Mouse (Mus musculus) ES-E14 (cell line): ENCODE data around the gene Nipa2. TPM values are rescaled to one million over a fixed set of nuclear protein-coding genes. Genes with fewer than 3 reads are reported as not detected.
A peak's percentile ranks its signal among the peaks of the same experiment; 100 is the strongest.

Experiments used
- DNase-seq: peaks from one replicate; pipeline ENCODE4 v3.0.0-alpha.2; 2013; ENCODE audit warnings: low read depth, low spot score
- H3K27ac ChIP-seq: 2 replicates; pipeline ENCODE4 v1.5.1; 2012; ENCODE audit warnings: low read depth, mild to moderate bottlenecking, low read length, moderate library complexity, mixed read lengths; ENCODE audit not compliant: poor library complexity, insufficient read depth, severe bottlenecking
- H3K36me3 ChIP-seq: 2 replicates; pipeline ENCODE4 v1.6.1; 2012; ENCODE audit warnings: mild to moderate bottlenecking, low read length, moderate library complexity, mixed read lengths; ENCODE audit not compliant: control insufficient read depth, poor library complexity, insufficient read depth, severe bottlenecking
- H3K4me1 ChIP-seq, 2 experiments: fragments of 150-350 bp in 1 of 2; sonication (generic) in 1 of 2; 2 replicates each; pipeline ENCODE4 v1.6.1; 2012; ENCODE audit warnings: low read length in 2 of 2, mild to moderate bottlenecking in 1 of 2, mixed read lengths in 1 of 2; ENCODE audit not compliant: control insufficient read depth in 2 of 2, insufficient read depth in 2 of 2, poor library complexity in 1 of 2
- H3K4me3 ChIP-seq, 2 experiments: fragments of 150-350 bp in 1 of 2; sonication (generic) in 1 of 2; 2 replicates each; pipeline ENCODE4 v1.5.1; 2012; ENCODE audit warnings: low read length in 2 of 2, low read depth in 1 of 2, mild to moderate bottlenecking in 1 of 2, mixed read lengths in 1 of 2; ENCODE audit not compliant: insufficient read depth in 1 of 2, poor library complexity in 1 of 2, severe bottlenecking in 1 of 2
- H3K9ac ChIP-seq: 2 replicates; pipeline ENCODE4 v1.6.1; 2012; ENCODE audit warnings: low read depth, mild to moderate bottlenecking, low read length, mixed read lengths; ENCODE audit not compliant: poor library complexity, insufficient read depth, severe bottlenecking
- H3K9me3 ChIP-seq: fragments of 150-350 bp; sonication (generic); 2 replicates; pipeline ENCODE4 v1.6.1; 2012; ENCODE audit warnings: low read depth, mild to moderate bottlenecking, low read length; ENCODE audit not compliant: control insufficient read depth, insufficient read depth
- CHD2 ChIP-seq: IDR thresholded peaks from 2 replicates; pipeline ENCODE4 v1.6.1; 2014; ENCODE audit warnings: mild to moderate bottlenecking, low read depth, low read length, inconsistent platforms
- HCFC1 ChIP-seq: IDR thresholded peaks from 2 replicates; pipeline ENCODE4 v1.6.1; 2012; ENCODE audit warnings: low read length, inconsistent platforms, borderline replicate concordance; ENCODE audit not compliant: insufficient read depth
- MAFK ChIP-seq: IDR thresholded peaks from 2 replicates; pipeline ENCODE4 v1.6.1; 2014; ENCODE audit warnings: mild to moderate bottlenecking, low read depth, low read length, inconsistent platforms; ENCODE audit not compliant: insufficient read depth
- ZC3H11A ChIP-seq: IDR thresholded peaks from 2 replicates; pipeline ENCODE4 v1.6.1; 2012; ENCODE audit warnings: low read depth, mild to moderate bottlenecking, inconsistent platforms, low read length, borderline replicate concordance
- ZNF384 ChIP-seq: IDR thresholded peaks from 2 replicates; pipeline ENCODE4 v1.6.1; 2012; ENCODE audit warnings: low read depth, low read length, inconsistent platforms
- in situ Hi-C, 2 experiments: fragments of 600-800 bp; cut with MboI; formaldehyde crosslinking; loops; one replicate each; pipeline ENCODE4 v1.15.1; 2025; ENCODE audit warnings: low sequenced_read_pairs in 2 of 2, inconsistent platforms in 1 of 2; ENCODE audit not compliant: unreplicated experiment in 2 of 2
- total RNA-seq: library from RNA; depleted of rRNA; stranded (reverse); fragments of 300-350 nt; gene quantifications from 2 replicates; pipeline ENCODE4 v1.2.3, GENCODE M21; 2012

Nipa2 gene
- total RNA-seq, 1 experiment = 69.2 TPM

- peak; percentile 25 for DNase-seq
- TF ChIP-seq ZNF384 = no peak
- no peak for TF ChIP-seq MAFK
- no peak for TF ChIP-seq ZC3H11A
- TF ChIP-seq HCFC1 = no peak
- no peak for TF ChIP-seq CHD2
- no peaks in the 10 kb centered on the region for H3K36me3 ChIP-seq
- in situ Hi-C loops = no loop called here
- H3K9me3 ChIP-seq = no peaks in the 10 kb centered on the region
- peaks cover 5 to 8% of the 10 kb centered on the region in 2 experiments; a peak in 2 of 4 replicates for H3K4me1 ChIP-seq
- 0 out of 4 replicates have a peak overlapping the region, but pooled peaks of 1 of the 2 experiments have one; percentile 14 for H3K4me3 ChIP-seq
- H3K27ac ChIP-seq = no peak overlapping the region; the same call in 1 of the 2 replicates
- H3K9ac ChIP-seq = no peak overlapping the region
Measured at GRCm38 (mm10) chr7:55968258-55968901, 6.1 kb upstream of the Nipa2 start.

DNA sequence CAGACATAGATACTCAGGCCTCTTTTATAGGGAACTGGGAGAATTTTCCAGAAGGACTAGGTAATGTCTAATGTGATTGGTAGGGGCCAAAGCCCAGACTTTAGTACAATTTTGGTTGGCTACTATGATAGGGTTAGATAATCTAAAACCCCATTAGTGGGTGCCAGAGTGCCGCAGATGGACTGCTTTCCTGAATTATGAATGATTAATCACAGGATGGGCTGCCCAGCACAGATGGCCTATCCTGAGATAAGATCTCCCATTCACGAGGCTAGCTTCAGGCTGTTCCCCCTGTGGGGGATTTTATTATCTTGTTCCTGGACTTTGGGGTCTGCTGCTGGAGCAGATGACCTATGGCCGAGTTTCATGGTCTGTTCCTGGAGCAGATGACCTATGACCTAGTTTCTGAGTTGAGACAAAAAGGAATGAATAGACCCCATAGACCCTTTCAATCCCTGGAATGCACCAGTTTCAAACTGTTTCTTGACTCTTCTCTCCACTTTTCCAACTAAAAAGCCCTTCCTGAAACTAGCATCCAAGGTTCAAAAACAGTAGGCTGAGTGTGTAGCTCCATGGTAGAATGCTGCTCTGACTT is 4.7 kb upstream of the Nipa2 start:
- Histone ChIP-seq H3K4me1 (peaks cover 5 to 11% of the 10 kb centered on the region in 2 experiments; a peak in 2 of 4 replicates), H3K4me3 (no peak overlapping the region), H3K27ac (no peak overlapping the region), H3K9ac (no peak overlapping the region), H3K36me3 (no peaks in the 10 kb centered on the region), H3K9me3 (no peaks in the 10 kb centered on the region)
- in situ Hi-C loops = no loop called here
- no peak for DNase-seq
- TF ChIP-seq CHD2 = no peak
- TF ChIP-seq ZNF384 = no peak
- no peak for TF ChIP-seq HCFC1
- TF ChIP-seq MAFK = no peak
- TF ChIP-seq ZC3H11A = no peak

- no peak overlapping the region for H3K9ac ChIP-seq
- peaks cover 2 to 3% of the 10 kb centered on the region in 2 experiments; a peak in 2 of 4 replicates for H3K4me1 ChIP-seq
- H3K27ac ChIP-seq = no peak overlapping the region
- no peaks in the 10 kb centered on the region; the same call in 1 of the 2 replicates for H3K36me3 ChIP-seq
- no peak overlapping the region for H3K4me3 ChIP-seq
- H3K9me3 ChIP-seq = no peaks in the 10 kb centered on the region
- in situ Hi-C loops = no loop called here
- no peak for TF ChIP-seq CHD2
- no peak for TF ChIP-seq ZC3H11A
- no peak for TF ChIP-seq HCFC1
- no peak for TF ChIP-seq ZNF384
- TF ChIP-seq MAFK = no peak
- no peak for DNase-seq
Measured at GRCm38 (mm10) chr7:55960506-55960905, 1.8 kb downstream of the Nipa2 start.

- Histone ChIP-seq H3K4me1 (peaks cover 2 to 3% of the 10 kb centered on the region in 2 experiments; a peak in 2 of 4 replicates), H3K36me3 (no peaks in the 10 kb centered on the region; the same call in 1 of the 2 replicates), H3K9ac (no peak overlapping the region)
Measured at GRCm38 (mm10) chr7:55959801-55960200, 2.5 kb downstream of the Nipa2 start.

More at GRCm38 (mm10) chr7:55959801-55960200, 2.5 kb downstream of the Nipa2 start:
- H3K4me3 ChIP-seq = no peak overlapping the region
- no peak overlapping the region for H3K27ac ChIP-seq
- no peak for DNase-seq
- in situ Hi-C loops = no loop called here
- no peaks in the 10 kb centered on the region for H3K9me3 ChIP-seq
- TF ChIP-seq CHD2 (no peak), ZC3H11A (no peak), ZNF384 (no peak), MAFK (no peak), HCFC1 (no peak)
